Mouse (Mus musculus): ENCODE measurements around the gene Rnaseh1. TPM values are rescaled to one million over a fixed set of nuclear protein-coding genes. Genes with fewer than 3 reads are reported as not detected.

The Rnaseh1 gene
- 29.6 and 30.8 TPM in 2 replicates for polyA plus RNA-seq (2015; fragmentation: Nextera tagmentation; extraction: Ambion mirVana)

- Histone ChIP-seq H3K36me3 (ENCODE audit: control insufficient read depth, insufficient read depth, low read length) (peaks cover 8% of the 10 kb centered on the region), H3K4me2 (ENCODE audit: low read depth, low read length) (peak within 1 kb of the TSS; percentile 71), H3K4me3 (ENCODE audit: low read length) (peak within 1 kb of the TSS; percentile 93), H3K27ac (ENCODE audit: low read length) (peak within 1 kb of the TSS; percentile 72), H3K9me3 (ENCODE audit: control insufficient read depth, low read length) (no peaks in the 10 kb centered on the region), H3K27me3 (ENCODE audit: control insufficient read depth, insufficient read depth, low read depth, low read length) (no peaks in the 10 kb centered on the region), H3K9ac (ENCODE audit: low read length) (peak within 1 kb of the TSS; percentile 84), H3K4me1 (replicated peaks; ENCODE audit: control insufficient read depth, insufficient read depth, low read length) (peaks cover 6% of the 10 kb centered on the region)
- peak; percentile 97 for ATAC-seq (ENCODE audit: low read depth)
- 2% methylated on average over 52 of the region's 52 CpGs for WGBS
Observed at GRCm38 (mm10) chr12:28649141-28650110, at the start of gene Rnaseh1. Gene Rnaseh1, plus strand, starts transcription at chr12:28649602.

- Histone ChIP-seq H3K27me3 (ENCODE audit: control insufficient read depth, insufficient read depth, low read depth, low read length) (no peaks in the 10 kb centered on the region), H3K4me3 (ENCODE audit: low read length) (no peak overlapping the region), H3K4me2 (ENCODE audit: low read depth, low read length) (no peak overlapping the region), H3K36me3 (ENCODE audit: control insufficient read depth, insufficient read depth, low read length) (no peaks in the 10 kb centered on the region), H3K4me1 (replicated peaks; ENCODE audit: control insufficient read depth, insufficient read depth, low read length) (0 out of 2 replicates have a peak, but pooled peaks cover 2% of the 10 kb centered on the region), H3K9ac (ENCODE audit: low read length) (no peak overlapping the region), H3K27ac (ENCODE audit: low read length) (no peak overlapping the region), H3K9me3 (ENCODE audit: control insufficient read depth, low read length) (no peaks in the 10 kb centered on the region)
- WGBS: 10% methylated on average over 4 of the region's 4 CpGs
- ATAC-seq (ENCODE audit: low read depth): peak; percentile 38
Observed at GRCm38 (mm10) chr12:28602259-28602658, 47.1 kb upstream of the Rnaseh1 start.

GRCm38 (mm10) chr12:28603494-28603893, 45.9 kb upstream of the Rnaseh1 start:
- Histone ChIP-seq H3K9me3 (ENCODE audit: control insufficient read depth, low read length) (no peaks in the 10 kb centered on the region), H3K4me2 (ENCODE audit: low read depth, low read length) (no peak overlapping the region), H3K36me3 (ENCODE audit: control insufficient read depth, insufficient read depth, low read length) (no peaks in the 10 kb centered on the region), H3K27ac (ENCODE audit: low read length) (no peak overlapping the region), H3K9ac (ENCODE audit: low read length) (no peak overlapping the region), H3K4me3 (ENCODE audit: low read length) (no peak overlapping the region), H3K4me1 (replicated peaks; ENCODE audit: control insufficient read depth, insufficient read depth, low read length) (peaks cover 5% of the 10 kb centered on the region), H3K27me3 (ENCODE audit: control insufficient read depth, insufficient read depth, low read depth, low read length) (no peaks in the 10 kb centered on the region)
- 31% methylated on average over 1 of the region's 1 CpGs for WGBS
- no peak for ATAC-seq (ENCODE audit: low read depth)

GRCm38 (mm10) chr12:28607546-28608305, 41.7 kb upstream of the Rnaseh1 start:
- Histone ChIP-seq H3K4me1 (replicated peaks; ENCODE audit: control insufficient read depth, insufficient read depth, low read length) (peaks cover 3% of the 10 kb centered on the region), H3K4me2 (ENCODE audit: low read depth, low read length) (no peak overlapping the region), H3K27me3 (ENCODE audit: control insufficient read depth, insufficient read depth, low read depth, low read length) (no peaks in the 10 kb centered on the region), H3K9ac (ENCODE audit: low read length) (no peak overlapping the region), H3K27ac (ENCODE audit: low read length) (no peak overlapping the region), H3K4me3 (ENCODE audit: low read length) (no peak overlapping the region), H3K36me3 (ENCODE audit: control insufficient read depth, insufficient read depth, low read length) (no peaks in the 10 kb centered on the region), H3K9me3 (ENCODE audit: control insufficient read depth, low read length) (no peaks in the 10 kb centered on the region)
- WGBS: 47% methylated on average over 17 of the region's 17 CpGs
- peak; percentile 74 for ATAC-seq (ENCODE audit: low read depth)

- Histone ChIP-seq H3K27ac (ENCODE audit: low read length) (no peak overlapping the region), H3K4me2 (ENCODE audit: low read depth, low read length) (no peak overlapping the region), H3K9ac (ENCODE audit: low read length) (no peak overlapping the region), H3K27me3 (ENCODE audit: control insufficient read depth, insufficient read depth, low read depth, low read length) (no peaks in the 10 kb centered on the region), H3K36me3 (ENCODE audit: control insufficient read depth, insufficient read depth, low read length) (no peaks in the 10 kb centered on the region), H3K4me3 (ENCODE audit: low read length) (no peak overlapping the region), H3K9me3 (ENCODE audit: control insufficient read depth, low read length) (no peaks in the 10 kb centered on the region), H3K4me1 (replicated peaks; ENCODE audit: control insufficient read depth, insufficient read depth, low read length) (peaks cover 3% of the 10 kb centered on the region)
- 41% methylated on average over 6 of the region's 6 CpGs for WGBS
- ATAC-seq (ENCODE audit: low read depth): no peak
Observed at GRCm38 (mm10) chr12:28612391-28612790, 37.0 kb upstream of the Rnaseh1 start.

GRCm38 (mm10) chr12:28614401-28614800, 35.0 kb upstream of the Rnaseh1 start:
- H3K9me3 ChIP-seq (ENCODE audit: control insufficient read depth, low read length): no peaks in the 10 kb centered on the region
- ATAC-seq (ENCODE audit: low read depth): peak; percentile 52; the same call in 1 of the 2 replicates
- no peaks in the 10 kb centered on the region for H3K4me1 ChIP-seq (replicated peaks; ENCODE audit: control insufficient read depth, insufficient read depth, low read length)
- 46% methylated on average over 7 of the region's 7 CpGs for WGBS
- H3K36me3 ChIP-seq (ENCODE audit: control insufficient read depth, insufficient read depth, low read length): no peaks in the 10 kb centered on the region
- no peak overlapping the region for H3K9ac ChIP-seq (ENCODE audit: low read length)
- no peaks in the 10 kb centered on the region for H3K27me3 ChIP-seq (ENCODE audit: control insufficient read depth, insufficient read depth, low read depth, low read length)
- H3K4me2 ChIP-seq (ENCODE audit: low read depth, low read length): no peak overlapping the region
- H3K4me3 ChIP-seq (ENCODE audit: low read length): no peak overlapping the region
- H3K27ac ChIP-seq (ENCODE audit: low read length): no peak overlapping the region

- Histone ChIP-seq H3K4me1 (replicated peaks; ENCODE audit: control insufficient read depth, insufficient read depth, low read length) (peaks cover 8% of the 10 kb centered on the region), H3K27me3 (ENCODE audit: control insufficient read depth, insufficient read depth, low read depth, low read length) (no peaks in the 10 kb centered on the region), H3K4me3 (ENCODE audit: low read length) (no peak overlapping the region), H3K9me3 (ENCODE audit: control insufficient read depth, low read length) (no peaks in the 10 kb centered on the region), H3K36me3 (ENCODE audit: control insufficient read depth, insufficient read depth, low read length) (no peaks in the 10 kb centered on the region), H3K9ac (ENCODE audit: low read length) (no peak overlapping the region), H3K4me2 (ENCODE audit: low read depth, low read length) (no peak overlapping the region), H3K27ac (ENCODE audit: low read length) (no peak overlapping the region)
- no peak for ATAC-seq (ENCODE audit: low read depth)
- WGBS: 51% methylated on average over 4 of the region's 4 CpGs
Observed at GRCm38 (mm10) chr12:28617297-28617696, 32.1 kb upstream of the Rnaseh1 start.

- Histone ChIP-seq H3K9me3 (ENCODE audit: control insufficient read depth, low read length) (no peaks in the 10 kb centered on the region), H3K9ac (ENCODE audit: low read length) (no peak overlapping the region), H3K4me1 (replicated peaks; ENCODE audit: control insufficient read depth, insufficient read depth, low read length) (peaks cover 21% of the 10 kb centered on the region), H3K27me3 (ENCODE audit: control insufficient read depth, insufficient read depth, low read depth, low read length) (no peaks in the 10 kb centered on the region), H3K4me3 (ENCODE audit: low read length) (no peak overlapping the region), H3K4me2 (ENCODE audit: low read depth, low read length) (peak overlapping the region; percentile 9; the same call in 1 of the 2 replicates), H3K36me3 (ENCODE audit: control insufficient read depth, insufficient read depth, low read length) (no peaks in the 10 kb centered on the region), H3K27ac (ENCODE audit: low read length) (peak overlapping the region; percentile 7; the same call in 1 of the 2 replicates)
- 7% methylated on average over 7 of the region's 7 CpGs for WGBS
- peak; percentile 37 for ATAC-seq (ENCODE audit: low read depth)
Observed at GRCm38 (mm10) chr12:28621451-28622166, 27.8 kb upstream of the Rnaseh1 start.

All from lung, embryonic 16.5 days (tissue).